Mouse (Mus musculus): Measurements from ENCODE around the gene Isg20l2.

GRCm38 (mm10) chr3:87947056-87947810, 17.1 kb downstream of the Isg20l2 start:
- TF ChIP-seq TAL1 (IDR thresholded peaks at IDR 0.05; ENCODE audit: low read length) (no peak), GATA1 (IDR thresholded peaks at IDR 0.05; ENCODE audit: low read length) (no peak)
